Mouse (Mus musculus): ENCODE results near the gene Cds1.

The Cds1 gene

GRCm38 (mm10) chr5:101776528-101776927 lies 11.6 kb downstream of the Cds1 start:
- DNase-seq (ENCODE audit: low spot score), result no peak

GRCm38 (mm10) chr5:101779376-101779863 lies 14.5 kb downstream of the Cds1 start:
- no peak for DNase-seq (ENCODE audit: low spot score)

GRCm38 (mm10) chr5:101780918-101781317 lies 16.0 kb downstream of the Cds1 start:
- DNase-seq (ENCODE audit: low spot score), result no peak

- DNase-seq (ENCODE audit: low spot score), result no peak
These were observed 19.4 kb downstream of the Cds1 start for GRCm38 (mm10) chr5:101784328-101784727.

GRCm38 (mm10) chr5:101784787-101785186 lies 19.9 kb downstream of the Cds1 start:
- no peak for DNase-seq (ENCODE audit: low spot score)

GRCm38 (mm10) chr5:101785921-101786614 lies 21.1 kb downstream of the Cds1 start:
- DNase-seq (ENCODE audit: low spot score), result no peak

GRCm38 (mm10) chr5:101789770-101790169 lies 24.8 kb downstream of the Cds1 start:
- no peak for DNase-seq (ENCODE audit: low spot score)

- no peak for DNase-seq (ENCODE audit: low spot score)
These were observed 25.6 kb downstream of the Cds1 start for GRCm38 (mm10) chr5:101790560-101790959.

- no peak for DNase-seq (ENCODE audit: low spot score)
These were observed 27.7 kb downstream of the Cds1 start for GRCm38 (mm10) chr5:101792665-101793064.

GRCm38 (mm10) chr5:101801891-101802290 lies 37.0 kb downstream of the Cds1 start:
- DNase-seq (ENCODE audit: low spot score), result no peak

- no peak for DNase-seq (ENCODE audit: low spot score)
These were observed 37.6 kb downstream of the Cds1 start for GRCm38 (mm10) chr5:101802358-101803022.

- DNase-seq (ENCODE audit: low spot score), result no peak
These were observed 46.6 kb downstream of the Cds1 start for GRCm38 (mm10) chr5:101811296-101812169.

- DNase-seq (ENCODE audit: low spot score), result no peak
These were observed 51.9 kb downstream of the Cds1 start for GRCm38 (mm10) chr5:101816822-101817221.

GRCm38 (mm10) chr5:101819216-101819615 lies 54.3 kb downstream of the Cds1 start:
- peak; percentile 45 for DNase-seq (ENCODE audit: low spot score)

- peak; percentile 53 for DNase-seq (ENCODE audit: low spot score)
These were observed 54.9 kb downstream of the Cds1 start for GRCm38 (mm10) chr5:101819844-101820243.

- no peak for DNase-seq (ENCODE audit: low spot score)
These were observed 56.1 kb downstream of the Cds1 start for GRCm38 (mm10) chr5:101821052-101821451.

GRCm38 (mm10) chr5:101821491-101822310 lies 56.8 kb downstream of the Cds1 start:
- DNase-seq (ENCODE audit: low spot score), result no peak

GRCm38 (mm10) chr5:101822311-101822670 lies 57.4 kb downstream of the Cds1 start:
- DNase-seq (ENCODE audit: low spot score), result no peak

- DNase-seq (ENCODE audit: low spot score), result peak; percentile 54
These were observed 60.4 kb downstream of the Cds1 start for GRCm38 (mm10) chr5:101825111-101825911.

GRCm38 (mm10) chr5:101826531-101826970 lies 61.6 kb downstream of the Cds1 start:
- DNase-seq (ENCODE audit: low spot score), result peak; percentile 80

GRCm38 (mm10) chr5:101827477-101827876 lies 62.5 kb downstream of the Cds1 start:
- no peak for DNase-seq (ENCODE audit: low spot score)
